Mouse (Mus musculus) 416B (cell line): ENCODE measurements around the gene Intu.

Experiments used
- DNase-seq: peaks from one replicate; pipeline ENCODE4 v3.0.0; 2011; ENCODE audit warnings: low read depth

The Intu gene

DNA sequence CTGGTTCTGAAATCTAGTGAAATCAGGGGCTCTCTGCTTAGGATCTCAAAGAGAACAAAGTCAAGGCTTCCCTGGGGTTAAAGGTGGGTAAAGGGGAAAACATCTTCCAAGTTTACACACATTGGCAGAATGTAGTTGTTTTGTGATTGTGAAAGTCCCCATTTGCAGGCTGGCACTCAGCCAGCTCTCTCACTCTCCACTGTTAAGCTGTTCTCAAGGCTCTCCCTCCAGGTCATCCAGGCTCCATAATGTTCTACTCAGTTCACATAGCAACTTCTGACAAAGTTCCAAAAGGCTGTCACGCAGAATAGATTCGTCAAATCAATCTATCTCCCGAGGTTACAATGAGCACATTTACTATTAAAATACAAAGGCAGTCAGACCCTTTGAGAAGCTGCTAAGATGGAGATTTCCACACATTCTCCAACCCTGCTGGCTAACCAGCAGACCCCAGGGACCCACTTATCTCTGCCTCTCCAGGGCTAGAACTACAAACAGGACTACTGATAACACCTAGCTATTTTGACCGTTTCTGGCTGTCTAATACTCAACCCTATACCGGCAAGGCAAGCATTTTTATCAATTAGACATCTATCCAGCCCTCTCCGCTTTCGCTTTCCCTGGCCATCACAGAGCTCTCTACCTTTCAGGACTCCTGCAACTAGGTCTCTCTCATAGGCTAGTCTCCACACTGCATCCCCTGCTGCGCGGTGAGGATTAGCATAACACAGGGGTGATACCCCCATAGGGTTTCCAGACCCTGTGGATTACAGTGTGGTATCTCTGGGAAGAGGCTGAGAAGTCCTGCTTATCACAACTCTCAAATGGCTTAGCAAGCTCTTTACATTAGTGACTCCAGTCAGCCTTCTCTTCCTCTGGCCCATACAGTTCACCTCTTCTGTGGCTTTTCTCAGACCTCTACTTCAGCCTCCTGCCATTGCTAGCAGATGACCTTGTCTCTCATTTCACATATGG is 2.8 kb upstream of the Intu start:
- no peak for DNase-seq

DNA sequence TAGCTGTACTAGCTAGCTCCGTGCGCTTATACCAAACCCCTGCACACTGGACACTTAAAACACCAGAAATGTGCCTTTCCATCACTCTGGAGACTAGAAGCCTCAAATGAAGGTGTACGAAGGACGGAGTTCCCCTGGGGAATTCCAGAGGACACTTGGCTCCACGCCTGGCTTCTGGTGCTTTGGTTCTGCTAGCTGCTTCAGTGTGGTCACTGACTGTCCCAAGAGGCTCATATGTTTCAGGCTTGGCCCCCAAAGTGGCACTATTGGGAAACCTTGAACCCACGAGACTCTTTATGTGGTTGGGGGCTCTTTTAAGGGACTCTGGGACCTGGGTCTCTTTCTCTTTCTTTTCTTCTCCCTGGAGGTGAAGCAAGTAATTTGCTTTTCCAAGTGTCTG is 2.1 kb upstream of the Intu start:
- no peak for DNase-seq

DNA sequence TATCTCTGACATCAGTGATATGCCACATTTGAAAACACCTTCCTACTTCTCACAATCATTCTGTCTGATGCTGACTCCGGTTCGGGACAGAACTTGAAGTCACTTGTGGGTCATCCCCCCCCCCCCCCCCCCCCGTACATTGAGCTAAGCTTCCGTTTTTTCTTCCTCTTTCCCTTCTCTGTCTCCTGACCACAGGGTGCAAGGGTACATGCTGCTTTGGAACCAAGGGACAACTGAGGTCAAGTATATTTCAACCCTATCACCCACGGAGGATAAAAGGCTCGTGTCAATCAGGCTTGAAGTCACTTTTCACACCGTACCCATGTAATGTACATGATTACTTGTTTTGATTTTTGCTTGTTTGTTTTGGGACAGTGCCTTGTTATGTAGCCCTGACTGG is 241 bp upstream of the Intu start:
- no peak for DNase-seq

DNA sequence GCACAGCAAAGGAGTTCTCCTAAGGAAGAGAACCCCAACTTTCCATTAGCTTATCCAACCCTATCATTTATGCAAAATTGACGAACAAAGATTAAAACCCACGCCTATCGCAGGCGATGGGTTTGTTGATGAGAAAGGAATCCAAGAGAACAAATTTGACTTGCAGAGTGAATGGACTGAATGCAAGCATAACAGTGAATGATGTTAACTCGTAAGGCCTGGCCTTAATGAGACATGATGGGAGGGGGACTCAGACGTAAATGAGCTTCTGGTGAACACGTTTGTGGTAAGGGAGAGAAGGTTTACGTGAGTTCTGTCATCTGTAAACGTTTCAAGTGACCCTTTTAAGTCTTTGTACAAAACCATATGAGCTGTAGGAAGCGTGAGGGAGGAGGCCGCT is 1.2 kb downstream of the Intu start:
- DNase-seq = no peak

DNA sequence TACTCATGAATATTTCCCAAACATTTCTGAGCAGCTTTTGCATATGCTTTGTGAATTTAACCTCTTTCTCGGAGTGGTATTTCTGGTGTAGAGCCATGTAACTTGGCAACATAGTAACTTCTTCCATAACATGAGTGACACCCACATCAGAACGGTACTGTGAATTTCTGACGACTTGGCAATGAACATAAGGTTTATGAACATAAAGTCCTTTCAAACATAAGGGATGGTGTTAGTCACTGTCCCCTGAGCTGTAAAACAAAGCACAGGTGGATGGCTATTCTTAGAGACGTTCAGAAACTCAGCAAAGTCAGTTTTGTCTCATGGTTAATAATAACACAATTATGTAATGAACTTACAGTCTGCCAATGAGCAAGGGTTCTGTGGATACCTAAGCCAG is 3.1 kb downstream of the Intu start:
- no peak for DNase-seq

DNA sequence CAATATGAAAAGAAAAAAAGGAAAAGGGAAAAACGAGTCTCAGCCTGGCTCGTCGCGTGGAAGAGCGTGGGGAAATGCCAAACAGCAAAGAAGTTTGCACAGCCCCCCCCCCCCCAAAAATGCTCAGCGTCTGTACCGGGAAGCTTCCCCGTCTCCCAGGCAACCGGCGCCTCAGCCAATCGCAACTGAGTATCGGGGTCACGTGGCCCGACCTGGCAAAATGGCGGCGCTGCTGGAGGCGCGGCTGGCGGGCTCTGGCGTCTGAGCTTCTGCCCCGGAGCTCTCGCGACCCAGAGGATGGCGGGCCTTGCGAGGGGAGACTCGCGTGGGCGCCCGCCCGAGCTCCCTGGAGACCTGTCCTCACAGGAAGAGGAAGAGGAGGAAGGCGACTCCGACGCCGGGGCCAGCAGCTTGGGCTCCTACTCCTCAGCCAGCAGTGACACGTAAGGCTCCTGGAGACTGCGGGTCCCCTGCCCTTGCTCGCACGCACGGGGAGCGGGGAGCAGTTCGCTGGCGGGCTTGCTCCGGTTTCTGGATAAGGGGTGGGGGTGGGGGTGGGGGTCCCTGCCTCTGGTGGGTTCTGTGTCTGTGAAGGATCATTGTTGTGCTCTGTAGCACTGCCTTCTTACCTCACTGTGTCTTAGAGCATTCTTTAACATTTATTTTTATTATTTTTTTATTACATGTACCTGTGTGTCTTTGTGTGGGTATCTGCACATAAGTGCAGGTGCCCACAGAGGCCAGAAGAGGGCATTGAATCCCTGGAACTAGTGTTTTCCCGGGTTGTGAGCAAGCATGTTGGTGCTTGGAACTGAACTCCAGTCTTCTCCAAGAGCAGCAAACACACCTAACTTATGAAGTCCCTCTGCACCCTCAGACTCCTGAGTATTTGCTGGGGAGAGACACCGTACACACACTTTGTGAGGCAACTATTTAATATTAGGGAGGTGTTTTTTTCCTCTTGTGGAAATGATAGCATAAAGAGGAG is 9.8 kb downstream of the Intu start:
- DNase-seq = peak; percentile 85

DNA sequence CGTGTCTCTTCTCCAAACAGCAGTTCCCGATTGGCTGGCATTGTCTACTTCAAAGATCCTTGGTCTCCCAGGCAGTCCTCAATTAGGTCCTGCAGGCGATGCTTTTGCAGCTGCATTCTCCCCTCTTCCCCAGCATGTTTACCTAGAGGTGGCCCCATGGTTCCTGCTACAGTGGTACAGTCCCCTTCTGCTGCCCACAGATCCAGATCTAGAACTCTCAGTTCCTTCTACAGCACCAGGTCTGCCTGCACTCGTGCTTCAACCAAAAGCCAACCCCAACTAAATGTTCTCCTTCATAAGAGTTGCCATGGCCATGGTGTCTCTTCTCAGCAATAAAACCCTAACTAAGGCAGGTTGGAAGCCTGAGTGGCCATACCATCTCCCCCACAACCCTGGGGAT is 15.5 kb downstream of the Intu start:
- DNase-seq = no peak

DNA sequence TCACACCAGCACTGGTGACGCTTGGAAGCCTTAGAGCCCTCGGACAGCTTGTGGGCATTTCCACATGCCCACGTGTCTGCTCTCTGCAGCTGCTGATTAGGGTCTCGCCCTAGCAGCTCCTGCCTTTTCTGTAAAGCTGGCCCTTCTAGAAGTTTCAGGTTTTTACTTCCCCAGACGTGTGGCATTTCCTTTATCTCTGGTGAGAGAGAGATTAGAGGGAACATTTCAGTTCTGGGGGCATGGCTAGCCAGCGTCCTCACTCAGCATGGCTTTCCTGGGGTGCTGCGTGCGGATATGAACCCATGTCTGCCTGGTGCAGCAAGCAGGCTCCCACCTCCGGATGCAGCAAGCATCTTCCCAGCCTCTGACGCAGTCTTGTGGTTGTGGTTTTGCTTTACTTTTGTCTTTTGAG is 121.9 kb downstream of the Intu start:
- DNase-seq = peak; percentile 35

DNA sequence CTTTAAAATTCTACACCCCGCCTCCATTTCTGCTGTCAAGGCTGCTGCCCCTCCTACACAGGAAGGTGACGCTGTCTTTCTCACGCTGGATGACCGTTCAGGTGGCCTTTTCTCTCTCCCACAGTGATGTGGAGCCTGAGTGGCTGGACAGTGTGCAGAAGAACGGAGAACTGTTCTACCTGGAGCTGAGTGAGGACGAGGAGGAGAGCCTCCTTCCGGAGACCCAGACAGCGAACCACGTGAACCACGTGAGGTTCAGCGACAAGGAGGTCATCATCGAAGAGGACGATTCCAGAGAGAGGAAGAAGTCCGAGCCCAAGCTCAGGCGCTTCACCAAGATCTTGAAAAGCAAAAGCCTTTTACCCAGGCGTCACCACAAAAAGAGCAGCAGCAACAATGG is 122.5 kb downstream of the Intu start:
- no peak for DNase-seq

DNA sequence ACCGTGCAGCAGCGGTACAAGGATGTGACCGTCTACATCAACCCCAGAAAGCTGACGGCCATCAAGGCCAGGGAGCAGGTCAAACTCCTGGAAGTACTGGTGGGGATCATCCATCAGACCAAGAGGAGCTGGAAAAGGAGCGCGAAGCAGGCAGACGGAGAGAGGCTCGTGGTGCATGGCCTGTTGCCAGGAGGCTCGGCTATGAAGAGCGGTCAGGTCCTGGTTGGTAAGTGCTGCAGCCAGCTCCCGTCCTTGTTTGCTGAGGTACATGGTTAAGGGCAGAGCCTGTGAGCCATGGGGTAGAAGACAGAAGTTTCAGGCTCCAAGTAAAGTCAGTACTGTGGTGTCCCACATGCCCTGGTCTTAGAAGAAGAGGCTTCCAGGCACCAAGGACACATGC is 122.9 kb downstream of the Intu start:
- DNase-seq = no peak

DNA sequence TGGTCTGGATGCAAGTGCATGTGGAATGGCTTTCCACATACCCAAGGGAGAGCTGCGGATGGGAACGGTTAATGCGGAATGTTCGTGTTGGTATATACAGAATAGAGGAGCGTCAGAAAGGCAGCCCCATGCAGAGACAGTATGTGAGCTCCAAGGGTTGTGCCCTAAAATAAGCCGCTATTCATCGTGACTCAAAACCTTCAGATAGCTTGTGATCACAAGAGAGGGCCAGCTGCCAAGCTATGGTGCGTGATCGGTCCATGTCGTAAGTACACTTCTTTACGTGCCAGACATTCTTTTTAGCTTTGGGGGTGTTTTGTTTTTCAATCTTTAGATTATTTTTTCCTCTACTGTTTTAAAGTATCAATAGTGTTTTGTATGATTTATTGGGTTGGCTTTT is 124.5 kb downstream of the Intu start:
- no peak for DNase-seq

DNA sequence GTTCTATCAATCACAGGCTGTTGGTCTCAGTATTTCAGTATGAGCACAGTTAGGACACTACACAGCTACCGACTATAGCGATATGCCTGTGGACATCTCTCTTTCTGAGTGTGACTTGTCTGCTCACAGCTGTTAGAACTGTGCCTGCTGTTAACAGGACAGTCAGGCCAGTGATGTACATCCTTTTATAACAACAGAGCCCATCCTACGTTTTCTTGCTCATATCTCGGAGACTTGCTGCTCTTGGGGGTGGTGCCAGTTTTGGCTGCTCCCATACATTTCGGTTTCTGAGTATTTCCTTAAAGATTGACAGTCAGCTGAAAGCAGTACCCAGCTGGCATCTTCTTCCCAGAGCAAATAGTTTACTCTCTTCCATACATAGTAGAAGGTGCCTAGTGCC is 125.3 kb downstream of the Intu start:
- DNase-seq = no peak

DNA sequence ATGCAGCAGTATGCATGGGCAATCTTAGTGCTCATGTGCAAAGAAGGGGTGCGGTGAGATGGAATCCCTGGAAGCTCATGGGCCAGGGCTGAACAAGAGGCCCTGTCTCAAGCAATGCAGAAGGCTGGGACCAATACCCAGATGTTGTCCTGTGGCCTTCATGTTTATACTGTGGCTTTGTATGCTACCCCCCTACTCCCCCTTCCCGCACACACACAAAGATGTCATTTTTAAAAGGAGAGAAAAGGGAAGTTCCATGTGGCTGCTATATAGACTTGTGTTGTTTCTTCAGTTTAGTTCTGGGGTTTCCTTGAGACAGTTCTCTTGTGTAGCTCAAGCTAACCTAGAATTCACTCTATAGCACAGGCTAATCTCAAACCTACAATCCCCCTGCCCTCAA is 129.1 kb downstream of the Intu start:
- no peak for DNase-seq

DNA sequence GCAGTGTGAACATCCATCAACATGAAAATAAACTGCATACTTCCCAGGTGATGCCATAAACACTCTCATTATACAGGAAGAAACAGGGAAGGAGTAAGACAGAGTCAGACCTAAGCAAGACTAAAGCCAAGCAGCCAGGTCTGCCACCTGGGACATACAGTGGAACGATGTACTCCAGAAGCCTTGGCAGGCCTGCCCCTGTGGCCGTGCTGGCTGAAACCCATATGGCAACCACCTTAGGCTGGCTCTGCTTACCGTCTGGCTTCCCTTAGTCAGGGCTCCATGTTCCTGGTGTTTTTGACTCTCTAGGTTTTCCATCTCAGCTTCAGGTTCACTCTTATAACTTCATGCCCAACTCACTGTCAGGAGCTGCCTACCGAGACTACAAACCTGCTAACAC is 135.0 kb downstream of the Intu start:
- DNase-seq = no peak

DNA sequence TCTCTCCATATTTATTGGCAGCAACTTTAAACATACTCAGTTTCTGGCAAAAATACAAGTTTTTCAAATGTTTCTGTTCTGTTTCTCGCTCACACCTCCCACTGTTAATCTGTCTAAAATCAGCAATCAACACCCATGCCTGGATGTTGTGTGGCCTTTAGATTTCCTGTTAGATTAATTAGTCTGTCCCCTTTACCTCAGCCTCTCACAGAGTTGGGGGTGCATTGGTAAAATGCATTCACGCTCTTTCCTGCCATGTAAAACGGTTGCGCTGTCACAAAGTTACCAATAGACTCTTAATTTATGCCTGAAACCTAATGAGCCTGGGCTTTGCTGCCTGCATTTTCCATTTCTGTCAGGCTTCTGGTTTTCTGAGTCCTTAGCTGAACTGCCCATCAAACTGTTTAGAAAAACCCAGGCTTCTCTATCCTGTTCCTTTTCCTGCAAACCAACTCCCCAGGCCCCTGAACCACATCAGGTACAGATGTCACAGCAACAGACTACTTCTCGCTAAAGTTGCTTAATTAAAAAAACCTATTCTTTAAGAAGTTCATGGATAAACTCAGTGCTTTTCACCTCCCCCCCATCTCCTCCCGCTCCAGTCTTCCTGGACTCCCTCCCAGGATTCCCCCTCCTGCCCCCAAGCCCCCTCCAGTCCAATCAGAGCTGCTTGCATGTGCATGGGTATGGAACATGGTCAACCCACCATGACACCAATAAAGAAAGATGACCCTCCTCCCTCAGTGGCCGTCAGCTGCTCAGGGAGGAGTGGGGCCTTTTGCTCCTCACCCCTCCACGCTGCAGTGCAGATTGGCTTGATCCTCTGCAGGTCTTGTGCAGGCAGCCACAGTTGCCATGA is 136.0 kb downstream of the Intu start:
- no peak for DNase-seq

DNA sequence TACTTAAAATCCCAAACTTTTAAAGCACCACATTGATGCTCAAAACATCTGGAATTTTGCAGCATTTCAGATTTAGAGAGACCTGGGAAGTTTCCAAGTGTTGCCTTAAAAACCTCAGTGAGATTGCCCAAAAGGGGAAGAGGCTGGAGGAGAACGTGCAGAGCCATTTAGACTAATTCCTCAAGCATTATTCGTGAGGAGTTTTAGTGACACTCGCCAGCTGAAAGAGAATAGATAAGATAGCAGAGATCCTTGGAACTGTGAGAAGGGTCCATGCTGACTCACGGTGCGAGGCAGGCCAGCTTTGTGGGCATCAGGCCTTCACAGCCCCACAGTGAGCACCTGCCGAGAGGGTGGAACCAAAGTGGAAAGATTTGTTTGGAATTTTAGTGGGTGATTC is 137.8 kb downstream of the Intu start:
- DNase-seq = no peak

DNA sequence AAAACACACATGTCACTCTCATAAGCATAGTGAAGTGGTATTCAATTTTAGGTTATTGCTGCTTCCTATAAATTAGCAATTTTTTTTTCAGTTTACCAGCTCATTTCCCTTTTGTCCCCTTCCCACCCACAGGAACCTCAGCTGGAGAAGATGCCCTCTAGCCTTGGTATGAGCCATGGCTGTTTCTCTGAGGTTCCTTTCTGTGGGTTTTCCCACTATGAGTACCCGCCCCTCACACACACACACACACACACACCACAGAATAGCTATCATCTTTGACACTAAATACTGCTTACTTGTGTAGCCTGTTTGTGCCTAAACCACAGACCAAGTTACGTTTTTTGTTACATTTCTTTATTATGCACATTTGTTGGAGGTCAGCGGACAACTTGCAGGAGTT is 138.3 kb downstream of the Intu start:
- DNase-seq = peak; percentile 9

DNA sequence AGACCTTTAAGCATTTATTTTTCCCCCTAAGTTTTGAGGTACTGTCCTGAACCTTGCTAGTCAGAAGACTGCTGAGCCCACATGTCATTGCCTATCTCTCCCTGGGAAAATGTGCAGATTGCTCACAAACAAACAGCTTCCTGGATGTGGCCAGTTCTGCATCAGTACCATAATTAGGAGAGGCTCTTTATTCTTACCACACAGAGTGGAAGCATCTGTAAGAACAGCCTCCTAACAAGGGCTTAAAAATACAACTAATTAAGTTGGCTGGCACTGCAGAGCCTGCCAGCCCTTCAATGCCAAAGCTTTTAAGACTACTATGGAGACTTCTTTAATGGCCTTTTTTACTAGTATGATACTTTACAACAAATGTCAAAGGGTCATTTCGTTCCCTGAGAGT is 142.4 kb downstream of the Intu start:
- no peak for DNase-seq

DNA sequence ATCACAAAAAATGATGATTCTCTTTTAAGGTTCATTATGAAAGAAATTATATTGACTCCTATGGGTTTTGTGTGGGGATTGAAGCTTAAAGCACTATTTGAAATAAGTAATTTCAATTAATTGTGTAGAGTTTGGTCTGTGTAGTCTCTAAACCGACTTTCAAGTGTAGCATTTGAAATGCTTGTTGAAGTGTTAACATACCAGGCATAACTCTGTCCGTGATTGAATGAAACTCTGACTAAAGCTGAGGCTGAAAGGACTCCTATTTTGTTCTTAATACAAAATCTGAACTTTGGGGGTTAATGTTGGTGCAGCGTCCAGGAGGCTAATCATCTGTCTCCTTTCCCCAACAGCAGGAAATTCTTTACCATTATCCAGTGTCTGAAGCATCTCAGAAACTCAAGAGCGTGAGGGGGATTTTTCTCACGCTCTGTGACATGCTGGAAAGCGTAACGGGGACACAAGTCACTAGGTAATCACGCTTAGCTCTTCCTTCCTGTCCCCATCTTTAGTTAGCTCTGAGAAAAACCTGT is 143.9 kb downstream of the Intu start:
- DNase-seq = no peak

DNA sequence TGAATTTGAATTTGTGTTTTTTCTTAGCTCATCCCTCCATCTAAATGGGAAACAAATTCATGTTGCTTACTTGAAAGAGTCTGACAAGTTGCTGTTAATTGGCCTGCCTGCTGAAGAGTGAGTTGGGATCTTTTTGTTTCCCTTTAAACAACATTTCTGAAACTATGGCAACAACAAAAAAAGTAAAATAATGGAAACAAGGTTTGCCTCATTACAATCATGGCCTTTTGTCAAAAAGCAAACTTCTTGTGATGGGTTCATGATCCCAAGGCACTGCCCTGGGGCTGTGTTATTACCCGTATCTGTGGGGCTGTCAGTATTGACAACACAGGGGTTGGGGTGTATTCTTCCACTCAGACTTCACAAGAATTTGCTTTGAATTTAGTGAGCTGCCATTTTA is 147.8 kb downstream of the Intu start:
- no peak for DNase-seq

DNA sequence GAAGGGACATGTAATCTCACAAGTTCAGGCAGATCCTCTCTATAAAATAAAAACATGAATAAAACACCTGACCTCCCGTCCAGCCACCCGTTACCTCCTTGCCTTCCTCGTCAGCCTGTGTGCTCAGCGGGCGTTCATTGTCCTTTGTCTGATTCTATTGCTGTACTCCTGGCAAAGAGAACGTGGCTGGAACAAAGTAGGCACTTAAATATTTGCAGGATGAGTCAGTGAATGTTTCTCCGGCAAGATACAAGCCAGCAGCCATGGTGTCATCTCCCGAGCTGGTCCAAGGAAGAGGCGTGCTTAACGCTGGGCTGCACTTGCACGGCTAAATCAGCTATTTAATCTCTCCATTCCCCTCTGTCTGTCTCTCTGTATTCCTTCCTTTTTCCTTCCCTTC is 151.3 kb downstream of the Intu start:
- no peak for DNase-seq

DNA sequence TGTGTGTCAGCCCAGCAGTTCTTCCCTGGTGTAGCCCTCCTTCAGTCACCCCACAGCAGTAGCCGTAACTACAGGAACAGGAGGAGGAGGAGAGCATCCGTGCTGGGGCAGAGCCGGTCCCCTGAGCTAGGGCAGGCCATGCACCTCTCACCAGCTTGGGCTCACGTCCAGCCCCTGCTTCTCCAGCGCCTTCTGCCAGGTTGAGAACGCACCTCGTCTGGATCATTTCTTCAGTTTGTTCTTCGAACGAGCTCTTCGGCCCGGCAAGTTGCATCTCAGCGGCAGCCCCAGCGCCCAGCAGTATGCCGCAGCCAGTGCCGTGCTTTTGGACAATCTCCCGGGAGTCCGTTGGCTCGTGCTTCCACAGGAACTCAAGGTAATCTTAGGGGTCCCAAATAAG is 152.1 kb downstream of the Intu start:
- DNase-seq = no peak
